Mouse (Mus musculus) right cerebral cortex, postnatal 25 days (tissue): Measurements from ENCODE around the gene Msto1.
"Not testable (repeated sequence)": the region's sequence is repeated elsewhere in the genome, so short reads cannot be mapped to it uniquely, and the experiment has no call there.

Experiments
- DNase-seq: peaks from one replicate; pipeline ENCODE4 v3.0.0; 2022

Msto1 gene

GRCm38 (mm10) chr3:88913511-88914383 lies at the start of gene Msto1:
TSS of gene Msto1 (minus strand) at chr3:88913999.
- peak; percentile 94 for DNase-seq

GRCm38 (mm10) chr3:88963211-88963610 lies 49.4 kb upstream of the Msto1 start:
- DNase-seq, result not testable (repeated sequence)

- DNase-seq, result no peak
These were observed 39.9 kb upstream of the Msto1 start for GRCm38 (mm10) chr3:88953736-88954135.

GRCm38 (mm10) chr3:88953246-88953645 lies 39.4 kb upstream of the Msto1 start:
- no peak for DNase-seq

DNA sequence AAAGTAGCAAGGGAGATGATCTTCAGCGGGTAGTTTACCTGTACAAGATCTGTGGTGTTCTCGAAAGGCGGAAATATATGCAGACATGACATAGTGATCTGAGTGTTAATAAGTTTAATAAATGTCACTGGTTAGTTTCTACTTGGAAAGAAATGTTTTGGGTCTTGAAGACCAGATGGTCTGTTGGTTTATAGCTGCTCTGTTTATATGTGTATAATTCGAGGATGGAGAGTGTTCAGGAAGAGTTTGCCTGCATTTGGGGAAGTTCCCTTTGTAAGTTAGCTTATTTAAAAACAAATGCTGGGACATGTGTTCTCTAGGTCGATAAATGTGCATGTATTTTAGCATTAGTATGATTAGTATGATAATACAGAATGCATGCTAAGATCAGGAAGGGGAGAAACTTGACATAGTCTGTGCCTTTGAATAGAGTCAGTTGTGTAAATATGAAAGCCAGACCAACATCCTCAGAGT lies 37.6 kb upstream of the Msto1 start:
- DNase-seq, result no peak

- peak; percentile 81 for DNase-seq
These were observed 37.0 kb upstream of the Msto1 start, which contains the start of the genes Ash1l and Dap3 for GRCm38 (mm10) chr3:88950576-88951326. TSS of gene Ash1l (plus strand) at chr3:88950622. TSS of gene Dap3 (minus strand) at chr3:88951181.

- peak; percentile 86 for DNase-seq
These were observed 36.2 kb upstream of the Msto1 start for GRCm38 (mm10) chr3:88949786-88950575.

- no peak for DNase-seq
These were observed 30.3 kb upstream of the Msto1 start for GRCm38 (mm10) chr3:88944109-88944508.

GRCm38 (mm10) chr3:88942316-88942880 lies 28.6 kb upstream of the Msto1 start:
- DNase-seq, result no peak

DNA sequence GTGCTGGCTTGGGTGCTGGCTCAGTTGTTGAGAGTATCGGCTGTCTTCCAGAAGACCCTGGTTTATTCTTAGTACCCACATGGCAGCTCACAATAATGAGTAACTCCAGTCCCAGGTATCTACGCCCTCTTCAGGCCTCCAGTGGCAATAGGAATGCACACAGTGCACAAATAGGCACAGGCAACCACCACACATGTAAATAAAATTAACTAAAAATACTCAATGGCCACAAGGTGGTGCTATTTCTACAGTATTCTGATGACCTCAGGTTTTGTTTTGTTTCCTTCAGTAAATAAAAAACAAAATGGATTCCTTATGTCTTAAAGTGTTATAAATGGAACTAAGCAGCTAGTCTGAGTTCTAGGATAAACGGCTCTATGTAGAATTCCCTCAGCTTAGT lies 25.9 kb upstream of the Msto1 start:
- no peak for DNase-seq

DNA sequence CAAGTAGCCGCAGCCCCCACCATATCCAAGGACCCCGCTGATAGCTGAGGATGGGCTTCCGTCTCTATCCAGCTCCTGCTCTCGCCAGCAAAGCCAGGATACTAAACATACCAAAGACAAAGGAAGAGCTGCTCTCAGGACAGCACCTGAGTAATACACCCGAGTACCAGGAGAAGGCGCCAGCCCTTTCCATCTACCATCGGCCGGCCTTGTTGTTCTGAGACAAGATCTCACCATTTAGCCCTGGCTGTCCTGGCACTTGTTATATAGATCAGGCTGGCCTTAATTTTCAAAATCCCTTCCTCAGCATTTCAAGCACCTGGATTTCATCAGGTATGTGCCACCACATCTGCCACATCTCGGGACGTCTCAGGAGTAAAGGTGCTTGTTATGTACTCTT lies 25.3 kb upstream of the Msto1 start:
- no peak for DNase-seq

DNA sequence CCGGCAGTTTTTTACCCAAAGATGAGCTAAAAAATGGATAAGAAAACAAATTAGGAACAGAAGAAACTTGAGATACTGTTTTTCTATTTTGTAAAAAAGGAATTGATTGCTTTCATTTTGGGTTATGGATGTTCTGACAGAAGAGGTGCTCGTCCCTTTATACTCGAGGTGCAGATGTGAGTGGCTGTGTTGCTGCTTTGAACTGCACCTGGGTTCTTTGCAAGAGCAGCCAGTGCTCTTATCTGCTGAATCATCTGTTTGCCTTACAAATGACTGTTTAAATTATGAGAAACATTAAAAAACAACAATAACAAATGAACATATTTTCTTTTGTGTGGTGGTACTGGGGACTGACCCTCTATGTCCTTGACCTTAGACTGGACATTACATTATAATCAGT lies 15.7 kb upstream of the Msto1 start:
- DNase-seq, result no peak

DNA sequence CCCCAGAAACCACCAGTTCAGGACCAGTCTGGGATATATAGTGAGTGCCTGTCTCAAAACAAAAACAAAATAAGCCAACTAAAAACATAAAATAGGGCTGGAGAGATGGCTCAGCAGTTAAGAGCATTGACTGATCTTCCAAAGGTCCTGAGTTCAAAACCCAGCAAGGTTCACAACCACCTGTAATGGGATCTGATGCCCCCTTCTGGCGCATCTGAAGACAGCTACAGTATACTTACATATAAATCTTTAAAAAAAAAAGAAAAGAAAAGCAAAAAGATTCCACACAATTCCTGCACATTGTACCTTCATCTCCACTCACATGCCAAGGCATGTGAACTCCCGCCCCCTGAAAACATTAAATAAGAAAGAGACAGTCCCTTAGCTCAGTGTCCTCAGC lies 11.9 kb upstream of the Msto1 start:
- DNase-seq, result no peak

DNA sequence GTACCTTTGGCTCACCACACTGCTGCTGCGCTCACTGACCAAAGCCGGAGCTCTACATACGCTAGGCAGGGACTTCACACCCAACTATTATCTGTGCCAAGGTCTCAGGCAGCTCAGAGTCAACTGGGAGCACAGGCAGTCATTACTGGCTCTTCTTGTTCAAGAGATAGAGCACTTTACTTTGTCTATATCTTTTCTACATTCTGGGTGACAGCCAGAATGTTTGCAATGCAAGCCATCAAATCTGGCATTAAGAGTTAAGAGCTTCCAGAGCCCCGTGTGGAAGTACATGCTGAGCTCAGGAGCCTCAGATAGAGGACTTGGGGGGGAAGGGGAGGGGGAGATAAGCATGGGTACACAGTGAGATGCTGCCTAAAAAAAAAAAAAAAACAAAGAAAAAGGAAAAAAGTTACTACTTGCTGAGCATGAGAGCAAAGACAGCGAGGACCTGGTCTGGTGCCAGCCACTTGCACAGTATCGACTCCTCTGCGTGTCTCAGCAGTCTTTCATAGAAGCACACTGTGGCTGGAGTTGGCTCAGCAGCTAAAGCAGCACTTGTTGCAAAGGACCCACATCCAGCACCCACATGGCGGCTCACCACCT lies 10.3 kb upstream of the Msto1 start:
- DNase-seq, result no peak

GRCm38 (mm10) chr3:88921411-88921810 lies 7.6 kb upstream of the Msto1 start:
- no peak for DNase-seq

DNA sequence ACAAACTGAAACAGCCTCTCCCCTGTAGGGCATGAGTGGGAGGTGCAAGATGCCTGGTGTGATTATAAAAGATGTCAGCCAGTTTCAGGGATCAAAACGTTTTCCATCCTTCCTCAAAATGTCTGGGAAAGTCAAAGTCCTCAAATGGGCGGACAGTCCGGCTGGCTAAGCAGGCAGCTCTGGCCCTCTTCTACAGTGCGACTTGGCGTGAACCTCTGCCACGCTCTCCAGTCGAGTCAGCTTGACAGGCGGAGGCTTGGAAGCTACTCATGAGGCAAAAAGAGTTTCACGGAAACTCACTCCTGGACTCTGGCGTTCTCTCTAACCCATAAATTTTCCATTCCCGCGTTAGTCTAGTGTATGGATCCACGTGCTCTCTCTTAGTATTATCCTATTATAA lies 5.2 kb upstream of the Msto1 start:
- no peak for DNase-seq

DNA sequence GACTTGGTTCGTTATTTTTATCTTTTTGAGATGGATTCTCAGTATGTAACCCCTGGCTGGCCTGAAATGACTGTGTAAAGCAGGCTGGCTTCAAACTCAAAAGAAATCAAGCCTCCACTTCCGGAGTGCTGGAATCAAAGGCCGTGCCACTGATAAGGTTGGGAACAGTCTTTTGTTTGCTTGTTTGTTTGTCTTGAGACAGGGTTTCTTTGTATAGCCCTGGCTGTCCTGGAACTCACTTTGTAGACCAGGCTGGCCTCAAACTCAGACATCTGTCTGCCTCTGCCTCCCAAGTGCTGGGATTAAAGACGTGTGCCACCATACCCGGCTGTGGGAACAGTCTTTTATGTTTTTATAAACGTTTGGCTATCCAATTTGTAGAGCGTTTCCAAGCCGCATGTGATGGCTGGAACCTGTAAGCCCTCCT lies 598 bp upstream of the Msto1 start:
- DNase-seq, result no peak

DNA sequence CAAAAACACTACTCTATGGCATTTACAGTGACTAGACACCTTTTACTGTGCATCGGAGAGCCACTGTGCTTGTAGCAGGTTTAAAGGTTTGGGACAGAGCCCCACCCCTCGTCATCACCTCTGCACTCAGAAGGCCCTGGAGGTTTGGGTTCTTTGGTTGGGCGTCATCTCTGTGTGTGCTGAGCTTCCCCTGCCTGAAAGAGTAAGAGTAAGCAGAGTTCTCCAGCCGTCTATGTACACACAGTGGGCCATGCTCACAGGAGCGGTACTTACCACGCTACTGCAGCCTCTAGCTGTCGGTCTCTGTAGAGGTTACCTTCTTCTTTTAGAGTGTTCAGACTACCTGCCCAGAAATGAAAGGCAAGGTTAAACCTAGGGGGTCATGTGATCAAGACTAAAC lies 1.2 kb downstream of the Msto1 start:
- no peak for DNase-seq

GRCm38 (mm10) chr3:88906393-88907159 lies 7.2 kb downstream of the Msto1 start:
- no peak for DNase-seq

- no peak for DNase-seq
These were observed 8.1 kb downstream of the Msto1 start for GRCm38 (mm10) chr3:88905741-88906140.

DNA sequence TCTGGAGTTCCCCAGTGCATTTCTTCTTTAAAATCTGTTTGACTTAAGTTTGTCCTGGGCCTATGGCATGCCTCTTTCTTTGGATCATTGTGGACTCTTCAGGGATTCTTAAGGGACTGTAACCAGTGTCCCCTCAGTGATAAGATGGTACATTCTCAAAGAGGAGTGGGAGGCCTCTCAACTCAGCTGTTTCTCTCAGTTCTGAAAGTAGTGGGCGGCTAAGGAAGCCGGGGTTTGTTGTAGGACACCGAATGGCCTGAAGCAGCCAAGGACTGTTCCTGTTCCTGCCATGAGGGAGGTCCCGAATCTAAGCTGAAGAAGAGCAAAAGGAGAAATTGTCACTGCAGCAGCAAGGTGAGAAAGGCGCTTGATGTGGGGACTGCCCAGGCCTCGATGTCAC lies 8.6 kb downstream of the Msto1 start:
- DNase-seq, result no peak
